In genomic region chr11:95585281-95585680, GRCm38 (mm10) we compare ENCODE assay signal across 9 mouse cellular contexts. TPM values are rescaled to one million over a fixed set of nuclear protein-coding genes. Genes with fewer than 3 reads are reported as not detected.
A peak's percentile ranks its signal among the peaks of the same experiment; 100 is the strongest.
DNase-seq lines count a peak whose midpoint lies in the region; ATAC-seq and TF ChIP-seq lines count a peak whose summit lies in the region.
"Had no signal": no experiment of that assay in that cellular context is flagged by ENCODE, and none has a peak within 500 bp of the region (broad histone marks: within the 10 kb centered on the region; RNA-seq: fewer than 3 reads in every experiment).

No protein-coding gene starts in this region.

- no peak for TF ChIP-seq POLR2A in spleen, adult 2 months (IDR thresholded peaks at IDR 0.05; ENCODE audit: low read depth, low read length)

- DNase-seq in spleen, adult 2 months (ENCODE audit: low read depth in 1 of 2, low spot score in 2 of 2), result no peak
- DNase-seq in spleen, postnatal 4 days (ENCODE audit: low spot score in 2 of 2), result no peak
- peak; percentile 69 for DNase-seq in kidney, postnatal 14 days
- peak; percentile 40 for DNase-seq in midbrain, postnatal 0 days (ENCODE audit: low spot score)
- no peak for DNase-seq in left cerebral cortex, postnatal 25 days (ENCODE audit: low spot score in 2 of 2)
- no peak for DNase-seq in left cerebral cortex, postnatal 10 days (ENCODE audit: extremely low spot score in 1 of 2, low spot score in 2 of 2)
- DNase-seq in thymus, adult 18-20 months, result no peak

- intact Hi-C loops in left cerebral cortex, postnatal 25 days (cut with DNase I), result no loop called here
- intact Hi-C loops in left cerebral cortex, postnatal 10 days (cut with DNase I), result loop anchor here (5.0 kb wide), 1 partner anchor 62 kb away; no protein-coding TSS in a partner anchor

- H3K36me3 ChIP-seq in spleen, adult 2 months (ENCODE audit: control insufficient read depth, insufficient read depth, low read length), result no peaks in the 10 kb centered on the region
- H3K36me3 ChIP-seq in heart, embryonic 13.5 days, result no peaks in the 10 kb centered on the region
- H3K36me3 ChIP-seq in midbrain, postnatal 0 days (ENCODE audit: insufficient read depth, low read length), result no peaks in the 10 kb centered on the region

- H3K4me3 ChIP-seq in spleen, adult 2 months (ENCODE audit: extremely low read depth, insufficient read depth, insufficient read length), result peak overlapping the region; percentile 7
- H3K4me3 ChIP-seq in heart, embryonic 13.5 days, result peak overlapping the region; percentile 51
- peak overlapping the region; percentile 42 for H3K4me3 ChIP-seq in midbrain, postnatal 0 days (ENCODE audit: low read depth, low read length)

- TF ChIP-seq CTCF in spleen, adult 2 months (IDR thresholded peaks at IDR 0.05; ENCODE audit: extremely low read depth, insufficient read depth, insufficient read length, insufficient replicate concordance), result no peak
- TF ChIP-seq CTCF in midbrain, postnatal 0 days (IDR thresholded peaks at IDR 0.05), result no peak

- H3K4me2 ChIP-seq in heart, embryonic 13.5 days, result peak overlapping the region; percentile 81
- H3K4me2 ChIP-seq in midbrain, postnatal 0 days (ENCODE audit: low read depth, low read length, poor library complexity, severe bottlenecking), result peak overlapping the region; percentile 89

- WGBS in spleen, adult 2 months, result 5% methylated on average over 24 of the region's 24 CpGs
- under 1% methylated on average over 24 of the region's 24 CpGs for WGBS in heart, embryonic 13.5 days
- WGBS in midbrain, postnatal 0 days, result under 1% methylated on average over 24 of the region's 24 CpGs

- no peak overlapping the region for H3K27ac ChIP-seq in spleen, adult 2 months (ENCODE audit: insufficient read depth, low read length)
- no peak overlapping the region for H3K27ac ChIP-seq in heart, embryonic 13.5 days (replicated peaks)
- H3K27ac ChIP-seq in midbrain, postnatal 0 days (ENCODE audit: low read depth, low read length), result no peak overlapping the region
- H3K27ac ChIP-seq: liver, embryonic 14.5 days had no signal

- ATAC-seq in heart, embryonic 13.5 days (ENCODE audit: extremely low read depth, insufficient number of reproducible peaks, low FRiP score, low TSS enrichment), result no peak
- ATAC-seq in midbrain, postnatal 0 days (ENCODE audit: low FRiP score), result no peak

- peak overlapping the region; percentile 69 for H3K9ac ChIP-seq in heart, embryonic 13.5 days
- H3K9ac ChIP-seq in midbrain, postnatal 0 days (replicated peaks; ENCODE audit: low read length, poor library complexity, severe bottlenecking), result no peak overlapping the region
- H3K9ac ChIP-seq: liver, embryonic 14.5 days had no signal

- 0 out of 2 replicates have a peak, but pooled peaks cover 10% of the 10 kb centered on the region for H3K27me3 ChIP-seq in spleen, adult 2 months (ENCODE audit: control insufficient read depth, insufficient read depth, low read length)
- peaks cover 100% of the 10 kb centered on the region for H3K27me3 ChIP-seq in heart, embryonic 13.5 days (replicated peaks)
- peaks cover 59% of the 10 kb centered on the region for H3K27me3 ChIP-seq in midbrain, postnatal 0 days (ENCODE audit: insufficient read depth, low read length)

- H3K9me3 ChIP-seq in heart, embryonic 13.5 days, result no peaks in the 10 kb centered on the region
- H3K9me3 ChIP-seq in midbrain, postnatal 0 days (ENCODE audit: low read length), result no peaks in the 10 kb centered on the region

- peaks cover 13% of the 10 kb centered on the region for H3K4me1 ChIP-seq in spleen, adult 2 months (ENCODE audit: control insufficient read depth, insufficient read depth, insufficient read length)
- peaks cover 47% of the 10 kb centered on the region for H3K4me1 ChIP-seq in heart, embryonic 13.5 days
- peaks cover 5% of the 10 kb centered on the region; the same call in 1 of the 2 replicates for H3K4me1 ChIP-seq in midbrain, postnatal 0 days (ENCODE audit: insufficient read depth, low read length)

RNA-seq across cellular contexts. Expression of gene Ngfr, which starts 2.3 kb away (rescaled TPM):
- 7.3 and 12.0 TPM in 2 replicates for polyA plus RNA-seq in spleen, adult 2 months (2012; rRNA removed)
- polyA plus RNA-seq in heart, embryonic 13.5 days (2015; fragmentation: Nextera tagmentation; extraction: Ambion mirVana), result 3.3 and 4.9 TPM in 2 replicates
- 11.1 and 16.9 TPM in 2 replicates for total RNA-seq in midbrain, postnatal 0 days (2014; rRNA removed)
- polyA plus RNA-seq in midbrain, postnatal 0 days (2015; fragmentation: Nextera tagmentation; extraction: Ambion mirVana), result 5.1 and 5.2 TPM in 2 replicates
- total RNA-seq in left cerebral cortex, postnatal 25 days (2021), result 1 to 10 TPM; 1.1 to 1.7 TPM
- total RNA-seq in left cerebral cortex, postnatal 10 days (2021), result 1 to 10 TPM; 1.9 to 2.1 TPM

Comparison
In these comparisons a context has a peak if more than half of its experiments do, and no peak if none do; other contexts are left out.
1. DNase-seq: peak in kidney, postnatal 14 days (single experiment) and midbrain, postnatal 0 days (single experiment); none in spleen, adult 2 months (0 of 2), spleen, postnatal 4 days (0 of 2), left cerebral cortex, postnatal 25 days (0 of 2), left cerebral cortex, postnatal 10 days (0 of 2) and thymus, adult 18-20 months (0 of 2).
2. Peak in every context shown above with its lines, with median percentiles within 50 percentile points of each other: H3K4me3 ChIP-seq.